Mouse (Mus musculus) kidney, postnatal 0 days (tissue): ENCODE results near the gene Tmub1. TPM values are rescaled to one million over a fixed set of nuclear protein-coding genes. Genes with fewer than 3 reads are reported as not detected.
"Not testable (repeated sequence)": the region's sequence is repeated elsewhere in the genome, so short reads cannot be mapped to it uniquely, and the experiment has no call there.

ENCODE experiments used
- ATAC-seq: fragments of 200-750 bp; cut with Nextera tagmentation; replicated peaks from 2 replicates; pipeline ENCODE4 v1.8.0; 2017; ENCODE audit warnings: low read depth, moderate number of reproducible peaks, moderate TSS enrichment, moderate library complexity; ENCODE audit not compliant: low FRiP score
- DNase-seq: peaks from one replicate; pipeline ENCODE4 v3.0.0-alpha.2; 2016; ENCODE audit warnings: low spot score
- H3K27ac ChIP-seq: fragments of 300-500 bp; sonication (generic); 2 replicates; pipeline ENCODE4 v1.5.1; 2014; ENCODE audit warnings: mild to moderate bottlenecking
- H3K27me3 ChIP-seq: fragments of 300-500 bp; sonication (generic); 2 replicates; pipeline ENCODE4 v1.6.1; 2014; ENCODE audit warnings: low read length, mixed read lengths; ENCODE audit not compliant: insufficient read depth
- H3K36me3 ChIP-seq: fragments of 300-500 bp; sonication (generic); 2 replicates; pipeline ENCODE4 v1.6.1; 2014; ENCODE audit warnings: low read length, mixed read lengths; ENCODE audit not compliant: insufficient read depth
- H3K4me1 ChIP-seq: fragments of 300-500 bp; sonication (generic); replicated peaks from 2 replicates; pipeline ENCODE4 v1.6.1; 2014; ENCODE audit warnings: antibody characterized with exemption, low read length, mixed read lengths; ENCODE audit not compliant: insufficient read depth
- H3K4me2 ChIP-seq: fragments of 300-500 bp; sonication (generic); 2 replicates; pipeline ENCODE4 v1.6.1; 2014; ENCODE audit warnings: mild to moderate bottlenecking, low read length, moderate library complexity, mixed read lengths
- H3K4me3 ChIP-seq: fragments of 300-500 bp; sonication (generic); replicated peaks from 2 replicates; pipeline ENCODE4 v1.5.1; 2014; ENCODE audit warnings: low read depth, low read length
- H3K9ac ChIP-seq: fragments of 300-500 bp; sonication (generic); 2 replicates; pipeline ENCODE4 v1.6.1; 2014; ENCODE audit warnings: low read depth, low read length
- H3K9me3 ChIP-seq: fragments of 300-500 bp; sonication (generic); replicated peaks from 2 replicates; pipeline ENCODE4 v1.6.1; 2016; ENCODE audit warnings: low read length, inconsistent platforms, mixed read lengths
- CTCF ChIP-seq: IDR thresholded peaks from 2 replicates; pipeline ENCODE4 v1.5.1; 2016; ENCODE audit warnings: antibody characterized with exemption, low read depth, mild to moderate bottlenecking, moderate library complexity
- WGBS: fragments of 180-500 bp; shearing (Covaris S2); extraction: QIAGEN DNeasy Blood & Tissue Kit; methylation state at CpG from one replicate; pipeline ENCODE4 v1.1.7; 2014; 5-methylcytosine and 5-hydroxymethylcytosine counted together
- polyA plus RNA-seq: library from polyadenylated mRNA; unstranded; fragments of >200 nt; fragmentation: Nextera tagmentation; extraction: Ambion mirVana; gene quantifications from 2 replicates; pipeline ENCODE4 v1.2.1, GENCODE M21; 2015

Tmub1 gene
- polyA plus RNA-seq, 1 experiment from 2014 or later, result 28.0 TPM

GRCm38 (mm10) chr5:24400911-24401605, 46.6 kb downstream of the Tmub1 start:
- no peak overlapping the region for H3K4me2 ChIP-seq
- ATAC-seq, result no peak
- peaks cover 23% of the 10 kb centered on the region for H3K36me3 ChIP-seq

GRCm38 (mm10) chr5:24400362-24400761, 47.3 kb downstream of the Tmub1 start:
- Histone ChIP-seq H3K27ac (no peak overlapping the region), H3K36me3 (peaks cover 17% of the 10 kb centered on the region), H3K27me3 (no peaks in the 10 kb centered on the region), H3K9ac (no peak overlapping the region), H3K4me3 (no peak overlapping the region), H3K4me2 (no peak overlapping the region), H3K9me3 (no peaks in the 10 kb centered on the region), H3K4me1 (no peaks in the 10 kb centered on the region)
- ATAC-seq, result no peak
- DNase-seq, result no peak
- WGBS, result 89% methylated on average over 11 of the region's 11 CpGs
- no peak for TF ChIP-seq CTCF

More at GRCm38 (mm10) chr5:24400911-24401605, 46.6 kb downstream of the Tmub1 start:
- H3K27ac ChIP-seq, result no peak overlapping the region
- H3K4me1 ChIP-seq, result no peaks in the 10 kb centered on the region
- DNase-seq, result no peak
- WGBS, result 92% methylated on average over 5 of the region's 5 CpGs
- no peak overlapping the region for H3K9ac ChIP-seq
- no peaks in the 10 kb centered on the region for H3K9me3 ChIP-seq
- no peak for TF ChIP-seq CTCF
- no peaks in the 10 kb centered on the region for H3K27me3 ChIP-seq
- H3K4me3 ChIP-seq, result no peak overlapping the region

GRCm38 (mm10) chr5:24399686-24400085, 48.0 kb downstream of the Tmub1 start:
- DNase-seq, result no peak
- H3K9ac ChIP-seq, result no peak overlapping the region
- H3K4me3 ChIP-seq, result no peak overlapping the region
- H3K4me1 ChIP-seq, result no peaks in the 10 kb centered on the region; the same call in 1 of the 2 replicates
- H3K9me3 ChIP-seq, result no peaks in the 10 kb centered on the region
- H3K4me2 ChIP-seq, result no peak overlapping the region
- WGBS, result 86% methylated on average over 10 of the region's 10 CpGs
- H3K36me3 ChIP-seq, result peaks cover 17% of the 10 kb centered on the region
- ATAC-seq, result no peak
- no peaks in the 10 kb centered on the region for H3K27me3 ChIP-seq
- no peak overlapping the region for H3K27ac ChIP-seq
- no peak for TF ChIP-seq CTCF

- not testable (repeated sequence) for ATAC-seq, DNase-seq
- WGBS, result 91% methylated on average over 6 of the region's 6 CpGs
Observed at GRCm38 (mm10) chr5:24396254-24396653, 51.4 kb downstream of the Tmub1 start.

More at GRCm38 (mm10) chr5:24396254-24396653, 51.4 kb downstream of the Tmub1 start:
- H3K4me1 ChIP-seq, H3K4me3 ChIP-seq, H3K9ac ChIP-seq, H3K27me3 ChIP-seq, H3K9me3 ChIP-seq, H3K4me2 ChIP-seq, H3K27ac ChIP-seq, H3K36me3 ChIP-seq: not testable (repeated sequence)
- TF ChIP-seq CTCF, result peak; percentile 24; the same call in 1 of the 2 replicates

Other genes starting within 250 kb of the Tmub1 start
- 3.9 and 4.4 TPM in 2 replicates for gene Kcnh2, start 96.2 kb downstream of the Tmub1 start, polyA plus RNA-seq
- 12.8 and 14.0 TPM in 2 replicates for gene Nos3, start 83.0 kb downstream of the Tmub1 start, polyA plus RNA-seq
- 0.59 and 0.60 TPM in 2 replicates for gene Atg9b, start 55.7 kb downstream of the Tmub1 start, polyA plus RNA-seq
- gene Abcb8, start 54.2 kb downstream of the Tmub1 start, polyA plus RNA-seq, result 48.6 and 51.7 TPM in 2 replicates
- 0.40 and 0.46 TPM in 2 replicates for gene Asic3, start 34.5 kb downstream of the Tmub1 start, polyA plus RNA-seq
- gene Cdk5, start 24.3 kb downstream of the Tmub1 start, polyA plus RNA-seq, result 47.2 and 51.3 TPM in 2 replicates
- 30.8 and 35.5 TPM in 2 replicates for gene Slc4a2, start 24.0 kb downstream of the Tmub1 start, polyA plus RNA-seq
- gene Fastk, start 2.6 kb downstream of the Tmub1 start, polyA plus RNA-seq, result 117 and 120 TPM in 2 replicates
- 23.9 and 26.9 TPM in 2 replicates for gene Agap3, start 4.3 kb upstream of the Tmub1 start, polyA plus RNA-seq
- 0.04 TPM in 2 replicates for gene Gbx1, start 79.3 kb upstream of the Tmub1 start, polyA plus RNA-seq
- gene Asb10, start 93.1 kb upstream of the Tmub1 start, polyA plus RNA-seq, result 0.69 and 0.93 TPM in 2 replicates
- 0.12 and 0.19 TPM in 2 replicates for gene 4931409K22Rik, start 109.0 kb upstream of the Tmub1 start, polyA plus RNA-seq
- 74.4 and 79.6 TPM in 2 replicates for gene Abcf2, start 129.6 kb upstream of the Tmub1 start, polyA plus RNA-seq
- gene Chpf2, start 138.9 kb upstream of the Tmub1 start, polyA plus RNA-seq, result 26.0 and 27.6 TPM in 2 replicates
- 16.4 and 19.7 TPM in 2 replicates for gene Smarcd3, start 176.6 kb upstream of the Tmub1 start, polyA plus RNA-seq
- gene Nub1, start 237.7 kb upstream of the Tmub1 start, polyA plus RNA-seq, result 35.2 and 35.3 TPM in 2 replicates